Mouse (Mus musculus): ENCODE results near the gene Fmo2.

- TF ChIP-seq CTCF (IDR thresholded peaks at IDR 0.05; ENCODE audit: insufficient read depth, low read depth, low read length) (no peak), POLR2A (IDR thresholded peaks at IDR 0.05; ENCODE audit: insufficient read depth, low read depth, low read length) (no peak)
Observed at GRCm38 (mm10) chr1:162888646-162889045, 9.9 kb downstream of the Fmo2 start.
